Mouse (Mus musculus) heart, embryonic 13.5 days (tissue): ENCODE measurements around the gene Txk. TPM values are rescaled to one million over a fixed set of nuclear protein-coding genes. Genes with fewer than 3 reads are reported as not detected.

Experiments
- ATAC-seq: fragments of 200-750 bp; cut with Nextera tagmentation; 2 replicates; pipeline ENCODE4 v1.8.0; 2017; ENCODE audit warnings: moderate TSS enrichment; ENCODE audit not compliant: insufficient number of reproducible peaks, low FRiP score, low TSS enrichment; ENCODE audit errors: extremely low read depth
- H3K27ac ChIP-seq: fragments of 300-500 bp; sonication (generic); replicated peaks from 2 replicates; pipeline ENCODE4 v1.5.1; 2015; ENCODE audit warnings: moderate library complexity, mild to moderate bottlenecking, inconsistent platforms
- H3K27me3 ChIP-seq: fragments of 300-500 bp; sonication (generic); replicated peaks from 2 replicates; pipeline ENCODE4 v1.6.1; 2015; ENCODE audit warnings: mild to moderate bottlenecking, inconsistent platforms
- H3K36me3 ChIP-seq: fragments of 300-500 bp; sonication (generic); 2 replicates; pipeline ENCODE4 v1.6.1; 2015; ENCODE audit warnings: mild to moderate bottlenecking, inconsistent platforms
- H3K4me1 ChIP-seq: fragments of 300-500 bp; sonication (generic); 2 replicates; pipeline ENCODE4 v1.6.1; 2015; ENCODE audit warnings: inconsistent platforms
- H3K4me2 ChIP-seq: fragments of 300-500 bp; sonication (generic); 2 replicates; pipeline ENCODE4 v1.6.1; 2015; ENCODE audit warnings: inconsistent platforms, mild to moderate bottlenecking, moderate library complexity
- H3K4me3 ChIP-seq: fragments of 300-500 bp; sonication (generic); 2 replicates; pipeline ENCODE4 v1.5.1; 2015; ENCODE audit warnings: moderate library complexity, mild to moderate bottlenecking, inconsistent platforms
- H3K9ac ChIP-seq: fragments of 300-500 bp; sonication (generic); 2 replicates; pipeline ENCODE4 v1.6.1; 2015; ENCODE audit warnings: inconsistent platforms, mild to moderate bottlenecking, moderate library complexity
- H3K9me3 ChIP-seq: fragments of 300-500 bp; sonication (generic); 2 replicates; pipeline ENCODE4 v1.6.1; 2016; ENCODE audit warnings: inconsistent platforms
- WGBS: fragments of 180-500 bp; shearing (Covaris S2); methylation state at CpG from one replicate; pipeline ENCODE4 v1.1.7; 2015; ENCODE audit warnings: mixed read lengths; 5-methylcytosine and 5-hydroxymethylcytosine counted together
- polyA plus RNA-seq: library from polyadenylated mRNA; unstranded; fragments of >200 nt; fragmentation: Nextera tagmentation; extraction: Ambion mirVana; gene quantifications from 2 replicates; pipeline ENCODE4 v1.2.1, GENCODE M21; 2015

Gene Txk
- polyA plus RNA-seq, 1 experiment from 2014 or later = 0.20 TPM

GRCm38 (mm10) chr5:72689556-72689955 is 63.0 kb downstream of the Txk start:
- Histone ChIP-seq H3K4me3 (no peak overlapping the region), H3K27me3 (no peaks in the 10 kb centered on the region), H3K4me2 (no peak overlapping the region), H3K9ac (no peak overlapping the region), H3K36me3 (no peaks in the 10 kb centered on the region), H3K27ac (no peak overlapping the region), H3K4me1 (no peaks in the 10 kb centered on the region), H3K9me3 (peaks cover 5% of the 10 kb centered on the region; the same call in 1 of the 2 replicates)
- 88% methylated on average over 7 of the region's 7 CpGs for WGBS
- ATAC-seq = no peak

DNA sequence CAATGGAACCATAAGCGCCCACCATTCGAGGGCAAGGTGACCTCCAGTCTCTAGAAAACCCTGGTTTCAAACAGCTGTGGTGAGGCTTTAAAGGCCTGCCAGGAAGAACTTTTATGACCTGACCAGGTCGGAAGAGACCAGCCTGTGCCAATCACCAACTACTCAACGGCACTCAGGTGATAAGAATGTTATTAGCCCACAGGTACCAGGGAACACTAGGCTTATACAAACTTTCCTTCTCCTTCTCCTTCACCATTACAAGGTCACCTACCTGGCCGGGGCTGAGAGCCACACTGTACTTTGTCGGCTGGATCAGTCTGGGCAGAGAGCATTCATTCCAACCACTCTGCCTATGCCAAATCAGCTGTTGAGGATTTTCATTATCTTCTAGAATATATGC is 71.1 kb downstream of the Txk start:
- no peak overlapping the region for H3K9ac ChIP-seq
- no peaks in the 10 kb centered on the region for H3K36me3 ChIP-seq
- no peak overlapping the region for H3K4me3 ChIP-seq
- H3K27ac ChIP-seq = no peak overlapping the region
- no peak for ATAC-seq
- no peak overlapping the region for H3K4me2 ChIP-seq
- no peaks in the 10 kb centered on the region for H3K4me1 ChIP-seq
- H3K27me3 ChIP-seq = no peaks in the 10 kb centered on the region
- WGBS = 66% methylated on average over 6 of the region's 6 CpGs
- H3K9me3 ChIP-seq = peaks cover 7% of the 10 kb centered on the region; the same call in 1 of the 2 replicates

DNA sequence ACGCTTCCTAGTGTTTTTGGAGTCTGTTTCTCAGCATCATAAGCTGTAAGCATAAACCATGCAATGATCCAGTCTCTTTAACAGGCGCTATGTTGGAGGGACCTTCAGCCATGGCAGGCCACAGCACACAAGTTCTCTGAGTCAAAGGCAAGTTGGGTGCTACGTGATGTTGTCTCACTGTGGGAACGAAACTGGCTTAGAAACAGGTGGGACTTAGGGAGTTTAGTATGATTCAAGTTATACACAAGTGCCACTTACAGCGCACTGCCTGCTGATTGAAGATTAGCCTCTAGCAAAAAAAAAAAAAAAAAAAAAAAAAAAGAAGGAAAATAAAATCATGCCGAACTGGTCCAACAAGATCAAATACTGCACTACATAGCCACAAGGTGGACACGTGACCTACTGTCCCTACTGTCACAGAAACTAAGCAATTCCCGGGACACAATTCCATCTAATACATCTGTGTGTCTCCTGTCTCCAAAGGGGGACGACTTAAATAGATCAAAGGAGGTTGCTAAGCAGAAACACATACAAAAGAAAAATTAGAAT is 77.5 kb downstream of the Txk start:
- Histone ChIP-seq H3K36me3 (no peaks in the 10 kb centered on the region), H3K9ac (no peak overlapping the region), H3K4me3 (no peak overlapping the region), H3K27ac (no peak overlapping the region), H3K9me3 (no peaks in the 10 kb centered on the region), H3K4me1 (no peaks in the 10 kb centered on the region), H3K27me3 (no peaks in the 10 kb centered on the region), H3K4me2 (no peak overlapping the region)
- 76% methylated on average over 9 of the region's 9 CpGs for WGBS
- no peak for ATAC-seq

- no peak overlapping the region for H3K9ac ChIP-seq
- no peaks in the 10 kb centered on the region for H3K4me1 ChIP-seq
- no peak for ATAC-seq
- no peaks in the 10 kb centered on the region for H3K27me3 ChIP-seq
- no peak overlapping the region for H3K27ac ChIP-seq
- no peaks in the 10 kb centered on the region for H3K9me3 ChIP-seq
- no peaks in the 10 kb centered on the region for H3K36me3 ChIP-seq
- H3K4me2 ChIP-seq = no peak overlapping the region
- 64% methylated on average over 8 of the region's 8 CpGs for WGBS
- H3K4me3 ChIP-seq = no peak overlapping the region
Observed at GRCm38 (mm10) chr5:72671017-72671699, 81.4 kb downstream of the Txk start.

GRCm38 (mm10) chr5:72668351-72668750 is 84.2 kb downstream of the Txk start:
- Histone ChIP-seq H3K4me1 (no peaks in the 10 kb centered on the region), H3K36me3 (no peaks in the 10 kb centered on the region), H3K9ac (no peak overlapping the region), H3K4me3 (no peak overlapping the region), H3K27me3 (0 out of 2 replicates have a peak, but pooled peaks cover 1% of the 10 kb centered on the region), H3K4me2 (no peak overlapping the region), H3K9me3 (no peaks in the 10 kb centered on the region), H3K27ac (no peak overlapping the region)
- no peak for ATAC-seq
- 80% methylated on average over 9 of the region's 9 CpGs for WGBS

DNA sequence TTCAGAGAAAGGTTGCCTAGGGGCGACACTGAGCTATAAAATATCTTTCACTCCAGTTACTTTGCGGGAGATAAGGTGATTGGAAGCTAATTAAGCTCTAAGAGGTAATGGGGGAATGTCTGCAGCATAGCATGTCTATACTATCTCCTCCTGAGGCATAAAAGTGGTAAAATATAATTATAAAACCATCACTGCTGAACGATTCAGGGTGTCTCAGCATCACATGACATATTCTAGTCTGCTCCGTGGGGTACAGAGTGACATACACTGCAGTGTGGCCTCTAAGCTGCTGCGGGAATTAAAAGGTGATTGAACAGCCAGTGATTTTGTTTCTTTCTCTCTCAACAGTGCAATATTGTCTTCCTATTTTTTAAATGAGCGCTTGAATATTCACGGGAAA is 86.1 kb downstream of the Txk start:
- no peak for ATAC-seq
- Histone ChIP-seq H3K4me1 (peaks cover 3% of the 10 kb centered on the region), H3K36me3 (no peaks in the 10 kb centered on the region), H3K4me2 (no peak overlapping the region), H3K27ac (no peak overlapping the region), H3K4me3 (no peak overlapping the region), H3K27me3 (0 out of 2 replicates have a peak, but pooled peaks cover 6% of the 10 kb centered on the region), H3K9ac (no peak overlapping the region), H3K9me3 (no peaks in the 10 kb centered on the region)
- WGBS = 73% methylated on average over 7 of the region's 7 CpGs

DNA sequence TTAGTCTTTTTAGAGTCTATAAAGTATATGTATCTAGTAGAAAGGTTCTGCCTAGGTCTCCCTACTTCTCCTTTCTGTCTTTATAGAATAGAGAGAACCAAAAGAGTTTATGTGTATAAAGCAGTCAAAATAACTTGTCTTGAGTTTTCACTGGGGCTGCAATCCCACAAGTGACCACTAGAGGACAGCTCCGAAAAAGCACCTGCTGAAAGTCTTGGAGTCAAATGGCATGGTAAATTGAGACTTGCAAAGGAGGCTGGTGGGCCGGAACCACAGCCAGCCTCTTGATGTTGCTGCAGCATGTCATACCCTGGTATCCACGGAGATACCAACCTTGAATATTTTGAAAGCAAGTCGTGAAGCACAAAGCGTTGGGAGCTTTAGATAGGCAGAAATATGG is 87.3 kb downstream of the Txk start:
- Histone ChIP-seq H3K9me3 (no peaks in the 10 kb centered on the region), H3K4me2 (no peak overlapping the region), H3K27ac (no peak overlapping the region), H3K9ac (no peak overlapping the region), H3K4me3 (no peak overlapping the region), H3K4me1 (peaks cover 7% of the 10 kb centered on the region), H3K36me3 (no peaks in the 10 kb centered on the region), H3K27me3 (0 out of 2 replicates have a peak, but pooled peaks cover 6% of the 10 kb centered on the region)
- ATAC-seq = no peak
- WGBS = 29% methylated on average over 5 of the region's 5 CpGs

DNA sequence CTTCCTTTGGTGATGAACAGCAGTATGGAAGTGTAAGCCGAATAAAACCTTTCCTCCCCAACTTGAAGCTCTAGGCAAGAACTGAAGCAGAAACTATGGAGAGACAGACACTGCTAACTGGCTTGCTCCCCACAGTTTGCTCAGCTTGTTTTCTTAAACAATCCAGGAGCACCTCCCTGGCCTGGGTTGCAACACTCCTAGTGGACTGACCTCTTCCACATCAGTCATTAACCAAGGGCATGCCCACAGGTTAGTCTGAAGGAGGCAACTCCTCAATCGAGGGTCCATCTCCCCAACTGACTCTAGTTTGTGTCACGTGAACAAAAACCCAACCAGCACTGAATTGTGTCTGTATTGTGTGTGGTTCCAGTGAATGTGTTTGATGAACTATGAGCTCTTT is 87.7 kb downstream of the Txk start:
- Histone ChIP-seq H3K4me1 (peaks cover 7% of the 10 kb centered on the region), H3K4me3 (no peak overlapping the region), H3K36me3 (no peaks in the 10 kb centered on the region), H3K9ac (no peak overlapping the region), H3K4me2 (no peak overlapping the region), H3K27me3 (0 out of 2 replicates have a peak, but pooled peaks cover 6% of the 10 kb centered on the region), H3K9me3 (no peaks in the 10 kb centered on the region), H3K27ac (no peak overlapping the region)
- WGBS = 38% methylated on average over 3 of the region's 3 CpGs
- ATAC-seq = no peak

DNA sequence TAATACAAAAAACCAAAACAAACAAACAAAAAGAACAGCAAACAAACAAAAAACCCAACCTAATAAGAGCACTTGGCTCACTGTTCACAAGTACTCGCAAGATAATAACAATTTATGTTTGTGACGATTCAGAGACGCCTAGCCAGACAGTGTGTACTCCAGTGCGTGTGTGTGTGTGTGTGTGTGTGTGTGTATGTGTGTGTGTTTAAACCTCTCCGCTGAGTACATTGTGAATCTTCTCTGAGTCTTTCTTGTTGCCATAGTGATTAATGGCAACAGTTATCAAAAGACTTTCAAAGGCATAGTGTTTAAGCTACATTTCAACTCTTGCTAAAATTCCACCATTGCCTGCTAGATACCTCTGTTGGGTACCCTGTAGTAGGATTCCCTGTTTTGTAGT is 88.5 kb downstream of the Txk start:
- WGBS = 88% methylated on average over 5 of the region's 5 CpGs
- 0 out of 2 replicates have a peak, but pooled peaks cover 6% of the 10 kb centered on the region for H3K27me3 ChIP-seq
- ATAC-seq = no peak
- H3K4me2 ChIP-seq = no peak overlapping the region
- H3K4me3 ChIP-seq = no peak overlapping the region
- H3K4me1 ChIP-seq = peaks cover 7% of the 10 kb centered on the region
- H3K9ac ChIP-seq = no peak overlapping the region
- no peaks in the 10 kb centered on the region for H3K9me3 ChIP-seq
- no peaks in the 10 kb centered on the region for H3K36me3 ChIP-seq
- H3K27ac ChIP-seq = no peak overlapping the region

GRCm38 (mm10) chr5:72661051-72661781 is 91.4 kb downstream of the Txk start:
- Histone ChIP-seq H3K27me3 (0 out of 2 replicates have a peak, but pooled peaks cover 6% of the 10 kb centered on the region), H3K27ac (no peak overlapping the region), H3K4me1 (peaks cover 7% of the 10 kb centered on the region), H3K36me3 (no peaks in the 10 kb centered on the region), H3K4me2 (no peak overlapping the region), H3K9ac (no peak overlapping the region), H3K4me3 (no peak overlapping the region), H3K9me3 (no peaks in the 10 kb centered on the region)
- WGBS = 50% methylated on average over 6 of the region's 6 CpGs
- no peak for ATAC-seq

DNA sequence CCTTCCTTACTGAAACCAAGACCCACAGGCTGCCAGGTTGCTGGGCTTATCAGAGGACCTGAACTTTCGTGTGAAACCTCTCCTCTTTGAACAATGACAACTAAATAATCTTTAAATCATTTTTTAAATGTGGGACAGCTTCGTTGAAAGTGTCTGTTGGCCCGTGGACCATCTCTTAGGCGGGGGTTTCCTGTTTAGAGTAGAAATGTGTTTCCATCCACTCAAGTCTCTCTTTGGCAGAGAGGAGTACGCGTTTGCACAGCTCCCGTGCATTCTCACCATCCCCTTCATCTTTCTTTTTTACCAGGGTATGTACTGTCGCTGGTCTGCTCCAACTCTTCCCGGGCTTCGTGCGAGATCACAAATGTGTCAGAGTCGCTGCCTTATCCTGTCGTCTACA is 94.2 kb downstream of the Txk start:
- no peak for ATAC-seq
- no peaks in the 10 kb centered on the region for H3K36me3 ChIP-seq
- 0 out of 2 replicates have a peak, but pooled peaks cover 5% of the 10 kb centered on the region for H3K27me3 ChIP-seq
- no peak overlapping the region for H3K9ac ChIP-seq
- no peak overlapping the region for H3K4me2 ChIP-seq
- H3K9me3 ChIP-seq = no peaks in the 10 kb centered on the region
- 79% methylated on average over 13 of the region's 13 CpGs for WGBS
- H3K27ac ChIP-seq = no peak overlapping the region
- H3K4me1 ChIP-seq = peaks cover 7% of the 10 kb centered on the region
- H3K4me3 ChIP-seq = no peak overlapping the region
